Mouse (Mus musculus): ENCODE data around the gene Gne. TPM values are rescaled to one million over a fixed set of nuclear protein-coding genes. Genes with fewer than 3 reads are reported as not detected.

Gne gene
- polyA plus RNA-seq, 1 experiment: 31.0 TPM

- peaks cover 53% of the 10 kb centered on the region for H3K4me1 ChIP-seq
- no peaks in the 10 kb centered on the region for H3K9me3 ChIP-seq
- H3K4me3 ChIP-seq (replicated peaks): peak overlapping the region; percentile 70
- peaks cover 100% of the 10 kb centered on the region for H3K36me3 ChIP-seq (replicated peaks; ENCODE audit: low read length)
- TF ChIP-seq FLI1 (IDR thresholded peaks at IDR 0.05; ENCODE audit: low read length): no peak
- H3K27me3 ChIP-seq (replicated peaks): no peaks in the 10 kb centered on the region
Measured at GRCm38 (mm10) chr4:44029661-44030066, 54.3 kb downstream of the Gne start.

- Histone ChIP-seq H3K27me3 (replicated peaks) (no peaks in the 10 kb centered on the region), H3K4me3 (replicated peaks) (no peak overlapping the region), H3K36me3 (replicated peaks; ENCODE audit: low read length) (peaks cover 100% of the 10 kb centered on the region), H3K9me3 (no peaks in the 10 kb centered on the region), H3K4me1 (peaks cover 55% of the 10 kb centered on the region)
- TF ChIP-seq GATA1 (IDR thresholded peaks at IDR 0.05; ENCODE audit: borderline replicate concordance, low read length): no peak
- TF ChIP-seq FLI1 (IDR thresholded peaks at IDR 0.05; ENCODE audit: low read length): no peak
Measured at GRCm38 (mm10) chr4:44028303-44029135, 55.5 kb downstream of the Gne start.

- Histone ChIP-seq H3K4me3 (replicated peaks) (no peak overlapping the region), H3K27me3 (replicated peaks) (no peaks in the 10 kb centered on the region), H3K9me3 (no peaks in the 10 kb centered on the region), H3K36me3 (replicated peaks; ENCODE audit: low read length) (peaks cover 99% of the 10 kb centered on the region), H3K4me1 (peaks cover 66% of the 10 kb centered on the region)
- TF ChIP-seq FLI1 (IDR thresholded peaks at IDR 0.05; ENCODE audit: low read length) (no peak), GATA1 (IDR thresholded peaks at IDR 0.05; ENCODE audit: borderline replicate concordance, low read length) (no peak)
Measured at GRCm38 (mm10) chr4:44025570-44025969, 58.4 kb downstream of the Gne start.

- peaks cover 99% of the 10 kb centered on the region for H3K36me3 ChIP-seq (replicated peaks; ENCODE audit: low read length)
- H3K4me1 ChIP-seq: peaks cover 66% of the 10 kb centered on the region
- no peaks in the 10 kb centered on the region for H3K27me3 ChIP-seq (replicated peaks)
- H3K9me3 ChIP-seq: no peaks in the 10 kb centered on the region
- TF ChIP-seq GATA1 (IDR thresholded peaks at IDR 0.05; ENCODE audit: borderline replicate concordance, low read length): no peak
- no peak for TF ChIP-seq FLI1 (IDR thresholded peaks at IDR 0.05; ENCODE audit: low read length)
- H3K4me3 ChIP-seq (replicated peaks): no peak overlapping the region
Measured at GRCm38 (mm10) chr4:44024241-44024640, 59.7 kb downstream of the Gne start.

- Histone ChIP-seq H3K9me3 (no peaks in the 10 kb centered on the region), H3K4me1 (peaks cover 68% of the 10 kb centered on the region), H3K36me3 (replicated peaks; ENCODE audit: low read length) (peaks cover 99% of the 10 kb centered on the region), H3K27me3 (replicated peaks) (no peaks in the 10 kb centered on the region), H3K4me3 (replicated peaks) (no peak overlapping the region)
- TF ChIP-seq GATA1 (IDR thresholded peaks at IDR 0.05; ENCODE audit: borderline replicate concordance, low read length): no peak
- TF ChIP-seq FLI1 (IDR thresholded peaks at IDR 0.05; ENCODE audit: low read length): no peak
Measured at GRCm38 (mm10) chr4:44023681-44024080, 60.3 kb downstream of the Gne start.

- no peaks in the 10 kb centered on the region for H3K9me3 ChIP-seq
- H3K27me3 ChIP-seq (replicated peaks): no peaks in the 10 kb centered on the region
- peaks cover 68% of the 10 kb centered on the region for H3K4me1 ChIP-seq
- no peak for TF ChIP-seq FLI1 (IDR thresholded peaks at IDR 0.05; ENCODE audit: low read length)
- H3K4me3 ChIP-seq (replicated peaks): peak overlapping the region; percentile 65
- H3K36me3 ChIP-seq (replicated peaks; ENCODE audit: low read length): peaks cover 99% of the 10 kb centered on the region
Measured at GRCm38 (mm10) chr4:44022766-44023165, 61.2 kb downstream of the Gne start.

- TF ChIP-seq FLI1 (IDR thresholded peaks at IDR 0.05; ENCODE audit: low read length): no peak
- TF ChIP-seq GATA1 (IDR thresholded peaks at IDR 0.05; ENCODE audit: borderline replicate concordance, low read length): no peak
- Histone ChIP-seq H3K36me3 (replicated peaks; ENCODE audit: low read length) (peaks cover 99% of the 10 kb centered on the region), H3K4me3 (replicated peaks) (peak overlapping the region; percentile 64), H3K9me3 (no peaks in the 10 kb centered on the region), H3K27me3 (replicated peaks) (no peaks in the 10 kb centered on the region), H3K4me1 (peaks cover 69% of the 10 kb centered on the region)
Measured at GRCm38 (mm10) chr4:44022323-44022722, 61.7 kb downstream of the Gne start.

- Histone ChIP-seq H3K4me3 (replicated peaks) (no peak overlapping the region), H3K36me3 (replicated peaks; ENCODE audit: low read length) (peaks cover 68% of the 10 kb centered on the region), H3K9me3 (no peaks in the 10 kb centered on the region), H3K27me3 (replicated peaks) (no peaks in the 10 kb centered on the region), H3K4me1 (peaks cover 79% of the 10 kb centered on the region)
- TF ChIP-seq FLI1 (IDR thresholded peaks at IDR 0.05; ENCODE audit: low read length) (no peak), GATA1 (IDR thresholded peaks at IDR 0.05; ENCODE audit: borderline replicate concordance, low read length) (no peak)
Measured at GRCm38 (mm10) chr4:44016791-44017190, 67.2 kb downstream of the Gne start.

- H3K4me3 ChIP-seq (replicated peaks): peak overlapping the region; percentile 82
- H3K36me3 ChIP-seq (replicated peaks; ENCODE audit: low read length): peaks cover 61% of the 10 kb centered on the region
Measured at GRCm38 (mm10) chr4:44016071-44016470, 67.9 kb downstream of the Gne start.

GRCm38 (mm10) chr4:44013391-44014070 is 70.4 kb downstream of the Gne start:
- H3K36me3 ChIP-seq (replicated peaks; ENCODE audit: low read length): peaks cover 36% of the 10 kb centered on the region

More at GRCm38 (mm10) chr4:44016071-44016470, 67.9 kb downstream of the Gne start:
- TF ChIP-seq GATA1 (IDR thresholded peaks at IDR 0.05; ENCODE audit: borderline replicate concordance, low read length): no peak
- TF ChIP-seq FLI1 (IDR thresholded peaks at IDR 0.05; ENCODE audit: low read length): no peak
- Histone ChIP-seq H3K9me3 (no peaks in the 10 kb centered on the region), H3K27me3 (replicated peaks) (no peaks in the 10 kb centered on the region), H3K4me1 (peaks cover 76% of the 10 kb centered on the region)

More at GRCm38 (mm10) chr4:44013391-44014070, 70.4 kb downstream of the Gne start:
- Histone ChIP-seq H3K4me3 (replicated peaks) (peak overlapping the region; percentile 97), H3K4me1 (peaks cover 59% of the 10 kb centered on the region), H3K27me3 (replicated peaks) (no peaks in the 10 kb centered on the region), H3K9me3 (no peaks in the 10 kb centered on the region)
- TF ChIP-seq GATA1 (IDR thresholded peaks at IDR 0.05; ENCODE audit: borderline replicate concordance, low read length): no peak
- TF ChIP-seq FLI1 (IDR thresholded peaks at IDR 0.05; ENCODE audit: low read length): no peak
